Comparison of ENCODE assay signal across 8 mouse cellular contexts in the genomic region with DNA sequence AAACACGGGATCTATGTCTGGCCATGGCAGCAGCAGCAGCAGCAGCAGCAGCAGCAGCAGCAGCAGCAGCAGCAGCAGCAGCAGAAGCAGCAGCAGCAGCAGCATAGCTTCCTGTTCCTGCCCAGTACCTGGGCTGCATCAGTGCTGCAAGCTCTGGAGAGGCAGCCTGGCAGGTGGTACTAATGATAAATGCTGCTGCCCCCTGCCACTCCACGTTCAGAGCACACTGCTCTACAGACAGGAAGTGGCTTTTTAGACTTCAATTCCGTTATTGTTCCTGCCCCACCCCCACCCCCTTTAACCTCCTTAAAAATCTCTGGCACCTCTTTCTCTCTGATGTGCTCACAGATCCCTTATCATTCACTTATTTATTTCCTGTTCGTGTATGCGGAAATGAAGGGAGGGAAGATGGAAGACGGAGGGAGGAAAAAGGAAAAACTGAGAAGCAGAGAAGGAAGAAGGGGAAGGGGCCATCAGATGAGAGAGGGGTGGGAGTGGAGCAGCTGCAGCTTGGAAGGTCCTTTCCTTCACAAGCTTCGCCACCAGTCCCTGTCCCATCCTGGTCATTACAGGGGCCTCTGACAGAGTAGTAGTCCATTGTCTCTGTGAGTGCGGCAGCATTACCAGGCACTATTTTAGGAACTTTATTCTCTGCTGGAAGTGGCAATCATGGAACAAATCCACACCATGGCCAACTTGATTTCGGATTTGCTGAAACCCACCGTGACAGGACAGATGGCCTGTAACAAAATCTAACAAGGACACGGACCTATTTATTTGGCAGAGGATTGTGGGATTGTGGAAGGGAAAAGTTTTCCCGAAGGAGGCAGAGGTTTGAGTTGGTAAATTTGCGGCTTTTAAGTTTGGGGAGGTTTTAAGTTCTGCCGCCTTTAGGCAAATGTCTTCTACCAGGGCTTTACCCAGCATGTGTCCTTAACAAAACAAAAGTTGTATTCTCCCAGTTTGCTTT. TPM values are rescaled to one million over a fixed set of nuclear protein-coding genes. Genes with fewer than 3 reads are reported as not detected.
DNase-seq lines count a peak whose midpoint lies in the region; ATAC-seq lines count a peak whose summit lies in the region.

No protein-coding gene starts in this region.

- WGBS in kidney, embryonic 16.5 days = 24% methylated on average over 14 of the region's 14 CpGs
- WGBS in forebrain, embryonic 13.5 days = 13% methylated on average over 14 of the region's 14 CpGs

- no peak overlapping the region for H3K27ac ChIP-seq in kidney, embryonic 16.5 days (ENCODE audit: low read length)
- H3K27ac ChIP-seq in forebrain, embryonic 13.5 days = no peak overlapping the region

- H3K4me3 ChIP-seq in kidney, embryonic 16.5 days (ENCODE audit: low read length) = no peak overlapping the region
- H3K4me3 ChIP-seq in forebrain, embryonic 13.5 days = no peak overlapping the region
- H3K4me3 ChIP-seq in megakaryocyte, embryonic 14.5 days (replicated peaks) = peak overlapping the region; percentile 71

- peaks cover 14% of the 10 kb centered on the region for H3K4me1 ChIP-seq in kidney, embryonic 16.5 days (ENCODE audit: insufficient read depth, low read length)
- peaks cover 27% of the 10 kb centered on the region for H3K4me1 ChIP-seq in forebrain, embryonic 13.5 days
- H3K4me1 ChIP-seq in megakaryocyte, embryonic 14.5 days = peaks cover 32% of the 10 kb centered on the region

- H3K9ac ChIP-seq in kidney, embryonic 16.5 days (replicated peaks; ENCODE audit: low read length) = no peak overlapping the region
- H3K9ac ChIP-seq in forebrain, embryonic 13.5 days = 0 out of 2 replicates have a peak overlapping the region, but pooled peaks have one; percentile 8

- 0 out of 2 replicates have a peak overlapping the region, but pooled peaks have one; percentile 19 for H3K4me2 ChIP-seq in kidney, embryonic 16.5 days (replicated peaks; ENCODE audit: low read depth, low read length)
- peak overlapping the region; percentile 34 for H3K4me2 ChIP-seq in forebrain, embryonic 13.5 days

- no peaks in the 10 kb centered on the region for H3K9me3 ChIP-seq in kidney, embryonic 16.5 days (ENCODE audit: low read length)
- no peaks in the 10 kb centered on the region for H3K9me3 ChIP-seq in forebrain, embryonic 13.5 days (replicated peaks)
- H3K9me3 ChIP-seq in megakaryocyte, embryonic 14.5 days = no peaks in the 10 kb centered on the region

- no peak for ATAC-seq in kidney, embryonic 16.5 days (ENCODE audit: low FRiP score, low TSS enrichment)
- ATAC-seq in forebrain, embryonic 13.5 days = no peak

- DNase-seq in kidney, adult 11 months = no peak
- DNase-seq in thymus, postnatal 10 days (ENCODE audit: low spot score in 2 of 2) = peak; percentile 39 to 43
- DNase-seq in spleen, adult 12 weeks (ENCODE audit: low spot score) = no peak
- no peak for DNase-seq in layer of hippocampus, adult 8-10 months (ENCODE audit: low spot score in 2 of 2)
- DNase-seq in cerebellum, adult 11-12 months = no peak

- H3K27me3 ChIP-seq in kidney, embryonic 16.5 days (ENCODE audit: insufficient read depth, low read length) = 0 out of 2 replicates have a peak, but pooled peaks cover 2% of the 10 kb centered on the region
- H3K27me3 ChIP-seq in forebrain, embryonic 13.5 days = peaks cover 8% of the 10 kb centered on the region; the same call in 1 of the 2 replicates
- H3K27me3 ChIP-seq in megakaryocyte, embryonic 14.5 days (replicated peaks) = no peaks in the 10 kb centered on the region

- H3K36me3 ChIP-seq in kidney, embryonic 16.5 days (ENCODE audit: insufficient read depth, low read length) = no peaks in the 10 kb centered on the region
- H3K36me3 ChIP-seq in forebrain, embryonic 13.5 days (ENCODE audit: poor library complexity, severe bottlenecking) = no peaks in the 10 kb centered on the region
- H3K36me3 ChIP-seq in megakaryocyte, embryonic 14.5 days (replicated peaks; ENCODE audit: low read length) = peaks cover 51% of the 10 kb centered on the region

RNA-seq across cellular contexts. Expression of gene Arpp21, which starts 49.1 kb away (rescaled TPM):
- 0.78 and 0.79 TPM in 2 replicates for polyA plus RNA-seq in kidney, embryonic 16.5 days (2015; fragmentation: Nextera tagmentation; extraction: Ambion mirVana)
- polyA plus RNA-seq in forebrain, embryonic 13.5 days (2015; fragmentation: Nextera tagmentation; extraction: Ambion mirVana) = 30.6 and 32.6 TPM in 2 replicates
- polyA plus RNA-seq in megakaryocyte, embryonic 14.5 days (2012; ENCODE audit: insufficient read depth, low replicate concordance) = 10.0 and 11.1 TPM in 2 replicates
- total RNA-seq in layer of hippocampus, adult 8-10 months (2022) = 100 to 1,000 TPM; 252 to 302 (median 278) TPM

Comparison
In these comparisons a context has a peak if more than half of its experiments do, and no peak if none do; other contexts are left out.
1. DNase-seq: peak in thymus, postnatal 10 days (2 of 2); none in kidney, adult 11 months (single experiment), spleen, adult 12 weeks (single experiment), layer of hippocampus, adult 8-10 months (0 of 2) and cerebellum, adult 11-12 months (single experiment).